Mouse (Mus musculus) T-cell, adult 2 months (primary cell): ENCODE measurements around the gene Acsm4.

Experiments
- DNase-seq: peaks from one replicate; pipeline ENCODE4 v3.0.0; 2022; ENCODE audit warnings: low spot score

Acsm4 gene

DNA sequence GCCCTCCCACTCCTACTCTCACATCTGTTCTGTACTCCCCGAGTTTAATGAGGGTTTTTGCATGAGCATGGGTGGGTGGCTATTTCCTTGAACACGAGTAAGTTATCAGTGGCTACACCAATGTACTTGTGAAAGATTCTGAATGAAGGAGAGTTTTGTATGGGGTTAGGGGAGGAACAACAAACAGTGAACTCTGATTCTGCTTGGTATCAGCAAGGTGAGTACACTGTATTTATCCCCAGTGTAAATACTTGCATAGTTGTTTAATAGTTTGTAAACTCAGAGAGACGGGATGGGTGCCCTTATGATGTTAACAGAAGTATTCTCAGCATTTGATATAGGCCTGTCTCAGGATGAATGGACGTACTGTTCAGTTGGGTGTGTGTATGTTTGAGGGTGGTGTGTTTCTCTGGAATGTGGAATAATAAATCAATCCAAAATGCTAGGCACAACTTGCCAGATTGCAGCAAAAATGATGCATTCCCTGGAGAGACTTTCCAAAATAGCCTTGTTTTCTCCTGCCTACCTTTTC is 72.4 kb downstream of the Acsm4 start:
- no peak for DNase-seq
